Mouse (Mus musculus) embryonic facial prominence, embryonic 14.5 days (tissue): ENCODE data around the gene Tnfaip8l1. TPM values are rescaled to one million over a fixed set of nuclear protein-coding genes. Genes with fewer than 3 reads are reported as not detected.

Source experiments
- ATAC-seq: fragments of 200-750 bp; cut with Nextera tagmentation; 2 replicates; pipeline ENCODE4 v1.8.0; 2017; ENCODE audit warnings: low read depth, moderate number of reproducible peaks, moderate TSS enrichment
- DNase-seq: peaks from one replicate; pipeline ENCODE4 v3.0.0-alpha.2; 2015; ENCODE audit warnings: low spot score
- H3K27ac ChIP-seq: fragments of 300-500 bp; sonication (generic); replicated peaks from 2 replicates; pipeline ENCODE4 v1.5.1; 2014; ENCODE audit warnings: low read depth, mild to moderate bottlenecking, low read length, moderate library complexity
- H3K27me3 ChIP-seq: fragments of 300-500 bp; sonication (generic); replicated peaks from 2 replicates; pipeline ENCODE4 v1.6.1; 2014; ENCODE audit warnings: low read length; ENCODE audit not compliant: control insufficient read depth, insufficient read depth
- H3K36me3 ChIP-seq: fragments of 300-500 bp; sonication (generic); 2 replicates; pipeline ENCODE4 v1.6.1; 2014; ENCODE audit warnings: low read length, mixed read lengths; ENCODE audit not compliant: control insufficient read depth, insufficient read depth
- H3K4me1 ChIP-seq: fragments of 300-500 bp; sonication (generic); 2 replicates; pipeline ENCODE4 v1.6.1; 2014; ENCODE audit warnings: antibody characterized with exemption, low read length; ENCODE audit not compliant: control insufficient read depth, insufficient read depth
- H3K4me2 ChIP-seq: fragments of 300-500 bp; sonication (generic); 2 replicates; pipeline ENCODE4 v1.6.1; 2014; ENCODE audit warnings: low read depth, mild to moderate bottlenecking, low read length, moderate library complexity, mixed read lengths
- H3K4me3 ChIP-seq: fragments of 300-500 bp; sonication (generic); 2 replicates; pipeline ENCODE4 v1.5.1; 2014; ENCODE audit warnings: low read depth, mild to moderate bottlenecking, low read length
- H3K9ac ChIP-seq: fragments of 300-500 bp; sonication (generic); 2 replicates; pipeline ENCODE4 v1.6.1; 2014; ENCODE audit warnings: low read depth, mild to moderate bottlenecking, low read length, moderate library complexity, mixed read lengths
- H3K9me3 ChIP-seq: fragments of 300-500 bp; sonication (generic); 2 replicates; pipeline ENCODE4 v1.6.1; 2016; ENCODE audit warnings: low read length; ENCODE audit not compliant: control insufficient read depth
- WGBS: fragments of 180-500 bp; shearing (Covaris S2); extraction: QIAGEN DNeasy Blood & Tissue Kit; methylation state at CpG from one replicate; pipeline ENCODE4 v1.1.7; 2014; 5-methylcytosine and 5-hydroxymethylcytosine counted together
- polyA plus RNA-seq: library from polyadenylated mRNA; unstranded; fragments of >200 nt; fragmentation: Nextera tagmentation; extraction: Ambion mirVana; gene quantifications from 2 replicates; pipeline ENCODE4 v1.2.1, GENCODE M21; 2014

Tnfaip8l1 gene
- polyA plus RNA-seq, 1 experiment from 2014 or later, result 10.2 TPM

- H3K4me1 ChIP-seq, result peaks cover 7% of the 10 kb centered on the region; the same call in 1 of the 2 replicates
- WGBS, result 47% methylated on average over 25 of the region's 59 CpGs
- peaks cover 63% of the 10 kb centered on the region for H3K27me3 ChIP-seq
- peak overlapping the region; percentile 68 for H3K4me2 ChIP-seq
- peak overlapping the region; percentile 57 for H3K9ac ChIP-seq
- no peak overlapping the region for H3K27ac ChIP-seq
- ATAC-seq (no peak), DNase-seq (no peak)
- peaks cover 16% of the 10 kb centered on the region for H3K9me3 ChIP-seq
- H3K4me3 ChIP-seq, result peak overlapping the region; percentile 37
- no peaks in the 10 kb centered on the region for H3K36me3 ChIP-seq
Measured at GRCm38 (mm10) chr17:56123681-56124340, 38.5 kb upstream of the Tnfaip8l1 start.

- Histone ChIP-seq H3K9ac (peak overlapping the region; percentile 57), H3K27ac (no peak overlapping the region), H3K4me1 (peaks cover 7% of the 10 kb centered on the region; the same call in 1 of the 2 replicates), H3K27me3 (peaks cover 56% of the 10 kb centered on the region), H3K4me3 (peak overlapping the region; percentile 37), H3K4me2 (peak overlapping the region; percentile 68), H3K9me3 (peaks cover 16% of the 10 kb centered on the region), H3K36me3 (no peaks in the 10 kb centered on the region)
- DNase-seq (no peak), ATAC-seq (no peak)
- 12% methylated on average over 20 of the region's 59 CpGs for WGBS
Measured at GRCm38 (mm10) chr17:56124377-56125275, 37.7 kb upstream of the Tnfaip8l1 start.

GRCm38 (mm10) chr17:56125276-56125630 is 37.0 kb upstream of the Tnfaip8l1 start:
- H3K27me3 ChIP-seq, result peaks cover 49% of the 10 kb centered on the region
- no peak overlapping the region for H3K4me2 ChIP-seq
- no peak overlapping the region for H3K4me3 ChIP-seq
- peaks cover 7% of the 10 kb centered on the region; the same call in 1 of the 2 replicates for H3K4me1 ChIP-seq
- WGBS, result 96% methylated on average over 4 of the region's 4 CpGs
- no peak overlapping the region for H3K27ac ChIP-seq
- H3K9me3 ChIP-seq, result peaks cover 16% of the 10 kb centered on the region
- DNase-seq, result no peak
- no peak overlapping the region for H3K9ac ChIP-seq
- H3K36me3 ChIP-seq, result no peaks in the 10 kb centered on the region
- ATAC-seq, result no peak

GRCm38 (mm10) chr17:56126175-56126574 is 36.1 kb upstream of the Tnfaip8l1 start:
- ATAC-seq (no peak), DNase-seq (no peak)
- Histone ChIP-seq H3K9ac (no peak overlapping the region), H3K27ac (no peak overlapping the region), H3K9me3 (peaks cover 16% of the 10 kb centered on the region), H3K36me3 (no peaks in the 10 kb centered on the region), H3K4me1 (peaks cover 7% of the 10 kb centered on the region; the same call in 1 of the 2 replicates), H3K4me2 (no peak overlapping the region), H3K4me3 (no peak overlapping the region), H3K27me3 (peaks cover 40% of the 10 kb centered on the region)
- 66% methylated on average over 11 of the region's 11 CpGs for WGBS

GRCm38 (mm10) chr17:56128246-56128645 is 34.0 kb upstream of the Tnfaip8l1 start:
- peaks cover 7% of the 10 kb centered on the region; the same call in 1 of the 2 replicates for H3K4me1 ChIP-seq

GRCm38 (mm10) chr17:56131136-56131535 is 31.1 kb upstream of the Tnfaip8l1 start:
- Histone ChIP-seq H3K4me1 (peaks cover 9% of the 10 kb centered on the region; the same call in 1 of the 2 replicates), H3K27ac (no peak overlapping the region)
- 96% methylated on average over 10 of the region's 10 CpGs for WGBS

More at GRCm38 (mm10) chr17:56128246-56128645, 34.0 kb upstream of the Tnfaip8l1 start:
- Histone ChIP-seq H3K27ac (no peak overlapping the region), H3K4me2 (no peak overlapping the region), H3K27me3 (peaks cover 20% of the 10 kb centered on the region), H3K9ac (no peak overlapping the region), H3K36me3 (no peaks in the 10 kb centered on the region), H3K9me3 (peaks cover 2% of the 10 kb centered on the region; the same call in 1 of the 2 replicates), H3K4me3 (no peak overlapping the region)
- DNase-seq, result no peak
- no peak for ATAC-seq
- 80% methylated on average over 15 of the region's 15 CpGs for WGBS

GRCm38 (mm10) chr17:56131814-56132213 is 30.5 kb upstream of the Tnfaip8l1 start:
- no peak overlapping the region for H3K4me2 ChIP-seq
- H3K9me3 ChIP-seq, result no peaks in the 10 kb centered on the region
- H3K27ac ChIP-seq, result no peak overlapping the region
- ATAC-seq (no peak), DNase-seq (no peak)
- no peak overlapping the region for H3K9ac ChIP-seq
- WGBS, result 44% methylated on average over 7 of the region's 7 CpGs
- peaks cover 9% of the 10 kb centered on the region; the same call in 1 of the 2 replicates for H3K4me1 ChIP-seq
- no peaks in the 10 kb centered on the region for H3K27me3 ChIP-seq
- no peak overlapping the region for H3K4me3 ChIP-seq
- H3K36me3 ChIP-seq, result no peaks in the 10 kb centered on the region

More at GRCm38 (mm10) chr17:56131136-56131535, 31.1 kb upstream of the Tnfaip8l1 start:
- no peak overlapping the region for H3K4me3 ChIP-seq
- no peak for DNase-seq
- H3K9ac ChIP-seq, result no peak overlapping the region
- H3K27me3 ChIP-seq, result no peaks in the 10 kb centered on the region
- no peaks in the 10 kb centered on the region for H3K36me3 ChIP-seq
- ATAC-seq, result no peak
- no peak overlapping the region for H3K4me2 ChIP-seq
- H3K9me3 ChIP-seq, result no peaks in the 10 kb centered on the region

- WGBS, result 5% methylated on average over 14 of the region's 14 CpGs
- no peak for DNase-seq
- no peak overlapping the region for H3K27ac ChIP-seq
- H3K9me3 ChIP-seq, result no peaks in the 10 kb centered on the region
- no peak overlapping the region for H3K4me2 ChIP-seq
- peaks cover 9% of the 10 kb centered on the region; the same call in 1 of the 2 replicates for H3K4me1 ChIP-seq
- no peak overlapping the region for H3K9ac ChIP-seq
- H3K36me3 ChIP-seq, result no peaks in the 10 kb centered on the region
- H3K4me3 ChIP-seq, result no peak overlapping the region
- no peak for ATAC-seq
- no peaks in the 10 kb centered on the region for H3K27me3 ChIP-seq
Measured at GRCm38 (mm10) chr17:56132661-56133060, 29.6 kb upstream of the Tnfaip8l1 start.
